Mouse (Mus musculus) bone marrow, adult 2 months (tissue): ENCODE measurements around the gene Zfhx2.

ENCODE experiments used
- CTCF ChIP-seq: fragments of 200-500 bp; IDR thresholded peaks from 2 replicates; pipeline ENCODE4 v1.5.1; 2011; ENCODE audit warnings: low read length, control low read depth; ENCODE audit not compliant: control insufficient read depth, insufficient read depth
- POLR2A ChIP-seq: fragments of 200-500 bp; IDR thresholded peaks from 2 replicates; pipeline ENCODE4 v1.6.1; 2011; ENCODE audit warnings: low read depth, mild to moderate bottlenecking, control low read depth, low read length, borderline replicate concordance; ENCODE audit not compliant: control insufficient read depth

GRCm38 (mm10) chr14:55071756-55072155 lies 20.4 kb downstream of the Zfhx2 start:
- no peak for TF ChIP-seq CTCF
- TF ChIP-seq POLR2A = no peak
